Mouse (Mus musculus) limb, embryonic 12.5 days (tissue): ENCODE results near the gene Mrps6. TPM values are rescaled to one million over a fixed set of nuclear protein-coding genes. Genes with fewer than 3 reads are reported as not detected.
A peak's percentile ranks its signal among the peaks of the same experiment; 100 is the strongest.

ENCODE experiments used
- ATAC-seq: fragments of 200-750 bp; cut with Nextera tagmentation; 2 replicates; pipeline ENCODE4 v1.8.0; 2017; ENCODE audit warnings: low read depth, moderate TSS enrichment; ENCODE audit not compliant: insufficient number of reproducible peaks, insufficient read depth, low FRiP score, low TSS enrichment
- H3K27ac ChIP-seq: fragments of 300-500 bp; sonication (generic); 2 replicates; pipeline ENCODE4 v1.5.1; 2016; ENCODE audit warnings: mild to moderate bottlenecking, moderate library complexity
- H3K27me3 ChIP-seq: fragments of 300-500 bp; sonication (generic); 2 replicates; pipeline ENCODE4 v1.6.1; 2016; ENCODE audit warnings: mild to moderate bottlenecking, moderate library complexity
- H3K36me3 ChIP-seq: fragments of 300-500 bp; sonication (generic); 2 replicates; pipeline ENCODE4 v1.6.1; 2016; ENCODE audit warnings: mild to moderate bottlenecking, moderate library complexity
- H3K4me1 ChIP-seq: fragments of 300-500 bp; sonication (generic); replicated peaks from 2 replicates; pipeline ENCODE4 v1.6.1; 2016
- H3K4me2 ChIP-seq: fragments of 300-500 bp; sonication (generic); 2 replicates; pipeline ENCODE4 v1.6.1; 2016; ENCODE audit warnings: mild to moderate bottlenecking, moderate library complexity
- H3K4me3 ChIP-seq: fragments of 300-500 bp; sonication (generic); replicated peaks from 2 replicates; pipeline ENCODE4 v1.5.1; 2016; ENCODE audit warnings: mild to moderate bottlenecking
- H3K9ac ChIP-seq: fragments of 300-500 bp; sonication (generic); replicated peaks from 2 replicates; pipeline ENCODE4 v1.6.1; 2016; ENCODE audit warnings: mild to moderate bottlenecking, moderate library complexity
- H3K9me3 ChIP-seq: fragments of 300-500 bp; sonication (generic); 2 replicates; pipeline ENCODE4 v1.6.1; 2016; ENCODE audit warnings: mild to moderate bottlenecking, moderate library complexity
- WGBS: fragments of 180-500 bp; shearing (Covaris S2); methylation state at CpG from one replicate; pipeline ENCODE4 v1.1.7; 2016; 5-methylcytosine and 5-hydroxymethylcytosine counted together
- polyA plus RNA-seq: library from polyadenylated mRNA; unstranded; fragments of >200 nt; fragmentation: Nextera tagmentation; extraction: Ambion mirVana; gene quantifications from 2 replicates; pipeline ENCODE4 v1.2.1, GENCODE M21; 2016

Gene Mrps6
- polyA plus RNA-seq, 1 experiment from 2014 or later, result 98.7 TPM

DNA sequence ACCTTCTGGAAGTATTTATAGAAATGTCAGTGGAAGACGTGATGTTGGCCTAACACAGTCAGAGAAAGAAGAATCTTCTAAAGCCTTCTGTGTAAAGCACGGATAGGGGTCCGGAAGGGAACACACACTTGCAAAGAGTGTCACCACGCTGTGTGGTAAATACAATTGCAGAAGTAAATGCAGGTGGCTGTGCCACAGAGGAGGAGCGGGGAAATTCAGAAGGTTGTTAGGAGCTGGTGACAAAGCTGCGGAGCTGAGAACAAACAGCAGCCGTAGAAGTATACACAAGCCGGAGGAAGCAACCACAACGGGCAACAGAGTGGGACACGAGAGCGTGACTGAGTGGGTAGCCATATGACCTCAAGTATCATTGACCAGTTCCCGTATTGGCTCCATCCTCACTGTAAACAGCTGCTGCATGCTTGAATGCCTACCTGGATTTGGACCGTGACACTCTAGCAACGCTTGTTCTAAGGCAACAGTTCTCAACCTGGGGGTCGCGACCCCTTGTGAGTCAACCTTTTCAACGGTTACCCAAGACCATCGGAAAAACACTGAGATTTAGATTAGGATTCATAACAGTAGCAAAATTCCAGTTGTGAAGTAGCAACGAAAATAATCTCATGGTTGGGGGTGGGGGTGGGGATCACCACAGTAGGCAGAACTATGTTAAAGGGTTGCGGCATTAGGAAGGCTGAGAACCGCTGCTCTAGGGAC, 20.0 kb upstream of the Mrps6 start:
- no peaks in the 10 kb centered on the region for H3K36me3 ChIP-seq
- no peak overlapping the region for H3K9ac ChIP-seq
- no peaks in the 10 kb centered on the region for H3K4me1 ChIP-seq
- H3K27me3 ChIP-seq, result no peaks in the 10 kb centered on the region
- H3K9me3 ChIP-seq, result peaks cover 5% of the 10 kb centered on the region; the same call in 1 of the 2 replicates
- WGBS, result 85% methylated on average over 21 of the region's 21 CpGs
- ATAC-seq, result no peak
- H3K4me3 ChIP-seq, result no peak overlapping the region
- no peak overlapping the region for H3K4me2 ChIP-seq
- H3K27ac ChIP-seq, result no peak overlapping the region

DNA sequence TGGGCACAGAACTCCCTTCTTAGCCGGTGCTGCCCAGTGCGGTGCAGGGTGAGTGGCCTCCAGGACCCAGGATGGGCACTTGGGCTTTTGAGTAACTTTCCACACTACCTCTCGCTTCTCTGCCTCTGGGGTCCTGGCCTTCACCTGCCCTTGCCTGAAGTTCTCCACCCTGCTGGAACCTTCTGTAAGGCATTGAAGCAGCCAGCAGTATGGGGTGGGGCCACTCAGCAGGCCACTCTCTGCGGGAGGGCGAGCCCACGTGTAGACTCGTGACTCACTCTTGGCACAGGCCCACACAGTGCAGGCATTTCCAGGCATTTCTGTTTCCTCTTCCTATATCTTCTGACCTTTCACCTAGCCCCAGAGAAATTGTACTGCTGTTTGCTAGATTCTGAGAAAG, 18.6 kb upstream of the Mrps6 start:
- Histone ChIP-seq H3K9me3 (peaks cover 5% of the 10 kb centered on the region; the same call in 1 of the 2 replicates), H3K36me3 (no peaks in the 10 kb centered on the region), H3K4me2 (no peak overlapping the region), H3K27ac (no peak overlapping the region), H3K4me3 (no peak overlapping the region), H3K4me1 (no peaks in the 10 kb centered on the region), H3K9ac (no peak overlapping the region), H3K27me3 (no peaks in the 10 kb centered on the region)
- WGBS, result 87% methylated on average over 7 of the region's 7 CpGs
- ATAC-seq, result no peak

DNA sequence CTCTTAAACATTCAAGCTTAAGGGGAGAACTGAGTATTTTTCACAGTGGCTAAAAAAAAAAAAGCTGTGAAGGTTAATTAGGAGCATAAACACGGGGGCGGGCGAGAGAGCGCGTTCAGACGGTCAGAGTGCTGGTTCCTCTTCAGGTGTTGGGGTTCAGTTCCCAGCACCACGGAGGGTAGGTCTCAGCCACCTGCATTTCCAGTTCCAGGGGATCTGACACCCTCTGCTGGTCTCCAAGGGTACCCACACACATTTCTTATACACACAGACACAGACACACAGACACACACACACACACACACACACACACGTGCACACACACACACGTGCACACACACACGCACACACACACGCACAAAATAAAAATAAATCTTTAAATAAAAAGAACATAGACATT, 18.1 kb upstream of the Mrps6 start:
- peaks cover 5% of the 10 kb centered on the region; the same call in 1 of the 2 replicates for H3K9me3 ChIP-seq
- H3K27ac ChIP-seq, result no peak overlapping the region
- H3K4me1 ChIP-seq, result no peaks in the 10 kb centered on the region
- no peak overlapping the region for H3K9ac ChIP-seq
- no peak overlapping the region for H3K4me2 ChIP-seq
- no peak for ATAC-seq
- no peaks in the 10 kb centered on the region for H3K27me3 ChIP-seq
- H3K4me3 ChIP-seq, result no peak overlapping the region
- no peaks in the 10 kb centered on the region for H3K36me3 ChIP-seq
- 93% methylated on average over 11 of the region's 11 CpGs for WGBS

DNA sequence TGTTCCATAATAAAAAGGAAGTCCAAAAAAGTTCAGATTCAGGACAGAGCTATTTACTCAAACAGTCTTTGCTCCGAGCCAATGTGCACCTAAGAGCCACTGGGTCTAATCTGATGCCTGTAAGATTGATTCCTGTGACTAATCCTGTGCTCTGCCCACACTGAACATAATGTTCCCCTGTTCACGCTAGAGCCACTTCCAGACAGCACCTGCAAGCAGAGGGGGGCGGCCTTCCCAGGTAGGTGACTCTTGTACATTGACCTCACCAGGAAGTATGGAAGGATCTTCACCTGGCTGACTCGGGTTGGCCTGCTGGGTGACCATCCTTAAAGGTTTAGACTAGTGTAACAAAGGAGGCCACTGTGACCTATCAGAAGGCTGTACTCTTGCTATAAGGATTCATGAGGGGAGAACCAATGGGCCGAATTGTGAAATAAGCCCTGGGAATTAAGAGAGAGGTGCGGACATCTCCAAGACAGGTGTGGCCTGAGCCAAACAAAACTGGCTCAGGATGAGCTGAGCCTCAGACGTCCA, 6.2 kb upstream of the Mrps6 start:
- no peaks in the 10 kb centered on the region for H3K27me3 ChIP-seq
- peaks cover 14% of the 10 kb centered on the region for H3K9me3 ChIP-seq
- H3K4me3 ChIP-seq, result no peak overlapping the region
- ATAC-seq, result no peak
- H3K4me2 ChIP-seq, result no peak overlapping the region
- no peaks in the 10 kb centered on the region for H3K4me1 ChIP-seq
- no peak overlapping the region for H3K27ac ChIP-seq
- no peaks in the 10 kb centered on the region for H3K36me3 ChIP-seq
- no peak overlapping the region for H3K9ac ChIP-seq
- WGBS, result 82% methylated on average over 7 of the region's 7 CpGs

DNA sequence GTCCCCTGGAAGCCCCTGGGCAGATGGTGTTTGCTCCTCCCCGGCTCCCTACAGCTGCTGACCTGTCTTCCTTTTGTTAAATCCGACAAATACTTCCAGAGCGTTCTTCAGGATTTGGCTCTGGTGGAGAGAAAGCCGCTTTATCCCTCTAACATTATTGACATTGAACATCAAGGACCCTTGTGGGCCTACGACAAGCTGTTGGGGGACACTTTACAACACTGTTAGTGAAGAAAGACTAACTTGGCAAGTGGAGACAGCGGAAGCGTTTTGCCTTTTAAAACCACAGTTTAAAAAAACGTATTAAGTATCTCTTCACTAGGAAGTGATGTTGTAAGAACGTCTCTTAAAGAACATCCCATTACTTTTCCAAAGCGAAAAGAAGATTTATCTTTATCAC, 5.5 kb upstream of the Mrps6 start:
- Histone ChIP-seq H3K27me3 (no peaks in the 10 kb centered on the region), H3K9me3 (peaks cover 14% of the 10 kb centered on the region), H3K4me3 (no peak overlapping the region), H3K4me1 (0 out of 2 replicates have a peak, but pooled peaks cover 6% of the 10 kb centered on the region), H3K4me2 (no peak overlapping the region), H3K27ac (no peak overlapping the region), H3K36me3 (no peaks in the 10 kb centered on the region), H3K9ac (no peak overlapping the region)
- ATAC-seq, result no peak
- WGBS, result 85% methylated on average over 10 of the region's 10 CpGs

DNA sequence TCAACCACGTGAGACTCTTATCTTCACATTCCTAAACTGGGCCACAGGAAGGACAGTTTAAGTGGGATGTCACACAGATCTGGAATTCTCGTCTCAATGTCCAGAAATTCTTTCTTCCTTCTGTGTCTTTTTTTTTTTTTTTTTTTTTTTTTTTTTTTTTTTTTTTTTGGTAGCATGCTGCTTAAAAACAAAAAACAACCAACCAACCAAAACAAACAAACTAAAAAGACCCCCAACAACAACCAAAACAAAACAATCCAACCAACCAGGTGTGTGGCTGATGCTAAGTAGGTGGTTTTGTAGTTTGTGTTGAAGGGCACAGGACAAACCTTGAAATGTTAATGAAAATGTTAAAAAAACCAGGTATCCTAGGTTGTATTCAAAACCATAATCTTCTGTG, 1.4 kb upstream of the Mrps6 start:
- Histone ChIP-seq H3K27ac (no peak overlapping the region), H3K4me3 (no peak overlapping the region), H3K4me2 (peak overlapping the region; percentile 84), H3K4me1 (peaks cover 24% of the 10 kb centered on the region), H3K9ac (no peak overlapping the region), H3K27me3 (no peaks in the 10 kb centered on the region), H3K36me3 (peaks cover 14% of the 10 kb centered on the region; the same call in 1 of the 2 replicates), H3K9me3 (peaks cover 14% of the 10 kb centered on the region)
- no peak for ATAC-seq
- 73% methylated on average over 2 of the region's 2 CpGs for WGBS

DNA sequence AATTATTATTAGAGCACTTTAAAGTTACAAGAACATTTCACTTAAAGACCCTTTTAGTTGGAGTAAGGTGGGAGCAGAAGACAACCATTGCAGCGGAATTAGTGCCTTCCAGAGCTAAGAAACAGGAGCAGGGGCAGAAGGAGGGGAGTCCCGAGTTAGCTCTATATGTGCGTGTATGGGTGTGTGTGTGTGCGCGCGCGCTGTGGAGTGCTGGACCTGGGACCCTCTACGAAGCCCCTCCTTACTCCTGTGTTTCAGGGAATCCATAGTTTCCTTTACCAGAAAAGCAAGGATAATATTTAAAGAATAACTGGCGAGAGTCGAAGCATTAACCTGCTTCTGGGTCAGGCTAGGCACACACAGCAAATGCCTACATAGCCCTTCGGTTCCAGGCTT, 616 bp upstream of the Mrps6 start:
- peak overlapping the region; percentile 89 for H3K9ac ChIP-seq
- peaks cover 22% of the 10 kb centered on the region for H3K36me3 ChIP-seq
- WGBS, result 3% methylated on average over 11 of the region's 11 CpGs
- H3K4me2 ChIP-seq, result peak overlapping the region; percentile 84
- H3K27ac ChIP-seq, result peak overlapping the region; percentile 79
- peak; percentile 41; the same call in 1 of the 2 replicates for ATAC-seq
- H3K27me3 ChIP-seq, result no peaks in the 10 kb centered on the region
- peaks cover 14% of the 10 kb centered on the region for H3K9me3 ChIP-seq
- H3K4me3 ChIP-seq, result peak overlapping the region; percentile 96
- peaks cover 24% of the 10 kb centered on the region for H3K4me1 ChIP-seq

DNA sequence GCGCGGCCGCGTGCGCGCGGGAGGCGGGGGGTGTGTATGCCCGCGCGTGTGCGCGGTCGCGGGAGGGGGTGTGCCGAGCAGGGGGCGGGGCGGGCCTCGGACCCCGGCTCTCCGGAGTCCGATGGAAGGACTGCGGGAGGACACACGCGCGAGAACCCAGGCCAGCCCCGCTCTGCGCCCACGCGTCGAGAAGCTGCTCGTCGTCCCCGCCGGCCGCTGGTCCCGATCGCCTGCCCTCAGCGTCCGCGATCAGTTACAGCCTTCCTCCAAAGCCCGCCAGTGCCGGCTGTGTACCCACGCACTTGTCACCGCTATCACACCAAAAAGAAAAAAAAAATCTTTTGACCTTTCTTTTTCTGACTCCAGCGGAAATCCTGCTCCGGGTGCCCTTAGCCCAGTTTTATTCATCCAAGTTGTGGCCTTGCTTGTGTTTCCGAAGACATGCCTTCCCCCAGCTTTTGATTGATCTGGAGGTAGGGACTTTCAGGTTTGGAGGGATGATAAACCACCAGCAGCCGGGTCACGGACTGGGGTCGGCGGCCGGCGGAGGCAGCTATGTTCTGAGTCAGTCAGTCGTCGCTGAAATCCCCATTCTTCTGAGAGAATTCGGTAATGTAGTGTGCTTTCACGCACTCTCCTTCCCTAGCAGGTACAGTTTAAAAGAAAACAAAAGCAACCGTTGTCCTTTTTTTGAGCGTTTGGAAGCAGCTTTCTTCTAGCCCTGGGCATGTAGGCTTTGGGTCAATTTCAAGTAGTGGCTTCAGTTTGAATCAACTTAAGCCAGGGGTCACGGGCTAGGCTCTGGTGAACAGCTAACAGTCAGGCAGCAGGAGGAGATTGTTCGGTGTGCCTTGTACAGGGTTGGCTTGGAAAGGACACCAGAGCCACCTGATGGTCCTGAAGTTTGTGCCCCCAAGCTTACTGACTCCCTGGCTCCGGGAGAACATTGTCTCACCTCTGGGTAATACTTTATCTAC, 862 bp downstream of the Mrps6 start:
- peaks cover 34% of the 10 kb centered on the region for H3K36me3 ChIP-seq
- peak; percentile 41; the same call in 1 of the 2 replicates for ATAC-seq
- H3K9ac ChIP-seq, result peak overlapping the region; percentile 89
- H3K27me3 ChIP-seq, result no peaks in the 10 kb centered on the region
- peaks cover 10% of the 10 kb centered on the region for H3K9me3 ChIP-seq
- H3K4me2 ChIP-seq, result peak overlapping the region; percentile 84
- 2% methylated on average over 63 of the region's 63 CpGs for WGBS
- peaks cover 24% of the 10 kb centered on the region for H3K4me1 ChIP-seq
- peak overlapping the region; percentile 79; the same call in 1 of the 2 replicates for H3K27ac ChIP-seq
- peak overlapping the region; percentile 96 for H3K4me3 ChIP-seq

DNA sequence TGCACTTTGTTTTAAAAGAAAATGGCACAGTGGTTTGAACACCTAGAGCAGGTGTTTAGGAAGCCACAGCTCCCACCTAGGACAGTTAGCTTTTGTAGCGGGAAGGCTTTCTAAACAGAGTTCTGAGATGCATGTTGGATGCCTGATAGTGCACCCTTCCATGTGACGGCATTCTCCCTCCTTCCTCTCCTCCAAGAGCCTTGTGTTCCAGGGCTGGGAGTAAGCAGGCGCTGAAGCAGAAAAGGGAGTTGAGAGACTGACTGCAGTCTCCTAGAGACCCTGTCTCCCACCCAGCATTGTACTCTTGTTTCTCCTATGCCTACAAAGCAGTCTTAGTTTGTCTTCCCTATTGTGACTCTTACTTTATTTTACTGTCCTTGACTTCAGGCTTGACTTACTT, 2.1 kb downstream of the Mrps6 start:
- Histone ChIP-seq H3K4me2 (peak overlapping the region; percentile 84), H3K4me3 (no peak overlapping the region), H3K9me3 (0 out of 2 replicates have a peak, but pooled peaks cover 3% of the 10 kb centered on the region), H3K4me1 (peaks cover 24% of the 10 kb centered on the region), H3K9ac (no peak overlapping the region), H3K27ac (no peak overlapping the region), H3K27me3 (no peaks in the 10 kb centered on the region), H3K36me3 (peaks cover 41% of the 10 kb centered on the region)
- WGBS, result 83% methylated on average over 3 of the region's 3 CpGs
- no peak for ATAC-seq

DNA sequence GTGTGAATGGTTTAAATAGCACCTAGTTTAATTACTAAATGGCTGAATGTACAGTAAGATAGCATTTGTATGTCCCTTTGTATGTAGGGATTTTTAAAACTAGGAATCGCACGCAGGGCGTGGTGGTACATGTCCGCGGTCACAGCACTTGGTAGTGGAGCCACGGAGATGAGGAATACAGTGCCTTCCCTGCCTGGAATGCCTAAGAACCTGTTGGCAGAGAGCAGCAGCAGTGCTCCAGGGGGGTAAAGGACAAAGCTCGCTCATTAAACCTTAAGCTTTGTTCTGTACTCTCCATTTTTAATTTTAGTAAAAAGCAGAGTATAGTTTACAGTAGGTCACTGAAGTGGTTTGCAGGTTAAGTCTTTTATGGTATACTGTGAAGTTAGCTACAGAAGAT, 3.5 kb downstream of the Mrps6 start:
- Histone ChIP-seq H3K4me3 (no peak overlapping the region), H3K4me2 (no peak overlapping the region), H3K36me3 (peaks cover 52% of the 10 kb centered on the region), H3K9me3 (0 out of 2 replicates have a peak, but pooled peaks cover 3% of the 10 kb centered on the region), H3K27me3 (no peaks in the 10 kb centered on the region), H3K27ac (no peak overlapping the region), H3K9ac (no peak overlapping the region), H3K4me1 (peaks cover 36% of the 10 kb centered on the region)
- WGBS, result 95% methylated on average over 7 of the region's 7 CpGs
- no peak for ATAC-seq

DNA sequence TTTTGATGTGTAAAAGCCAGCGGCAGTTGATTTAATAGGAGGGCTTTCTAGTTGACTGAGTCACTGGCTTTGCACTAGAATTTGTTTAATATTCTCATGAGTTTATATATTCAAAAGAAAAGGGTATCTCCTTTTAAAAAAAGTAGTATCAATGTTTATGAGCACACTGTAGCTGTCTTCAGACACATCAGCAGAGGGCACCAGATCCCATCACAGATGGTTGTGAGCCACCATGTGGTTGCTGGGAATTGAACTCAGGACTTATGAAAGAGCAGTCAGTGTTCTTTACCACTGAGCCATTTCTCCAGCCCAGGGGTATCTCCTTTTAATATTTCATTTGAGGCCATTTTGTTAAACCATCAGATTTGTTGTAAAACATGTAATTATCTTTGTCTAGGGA, 4.8 kb downstream of the Mrps6 start:
- WGBS, result 94% methylated on average over 1 of the region's 1 CpGs
- Histone ChIP-seq H3K9me3 (0 out of 2 replicates have a peak, but pooled peaks cover 3% of the 10 kb centered on the region), H3K4me2 (no peak overlapping the region), H3K4me3 (no peak overlapping the region), H3K4me1 (peaks cover 37% of the 10 kb centered on the region), H3K27ac (no peak overlapping the region), H3K27me3 (no peaks in the 10 kb centered on the region), H3K36me3 (peaks cover 61% of the 10 kb centered on the region), H3K9ac (no peak overlapping the region)
- ATAC-seq, result no peak
